Mouse (Mus musculus): Measurements from ENCODE around the gene Mrps26.
A peak's percentile ranks its signal among the peaks of the same experiment; 100 is the strongest.
"Not testable (repeated sequence)": the region's sequence is repeated elsewhere in the genome, so short reads cannot be mapped to it uniquely, and the experiment has no call there.

Gene Mrps26

DNA sequence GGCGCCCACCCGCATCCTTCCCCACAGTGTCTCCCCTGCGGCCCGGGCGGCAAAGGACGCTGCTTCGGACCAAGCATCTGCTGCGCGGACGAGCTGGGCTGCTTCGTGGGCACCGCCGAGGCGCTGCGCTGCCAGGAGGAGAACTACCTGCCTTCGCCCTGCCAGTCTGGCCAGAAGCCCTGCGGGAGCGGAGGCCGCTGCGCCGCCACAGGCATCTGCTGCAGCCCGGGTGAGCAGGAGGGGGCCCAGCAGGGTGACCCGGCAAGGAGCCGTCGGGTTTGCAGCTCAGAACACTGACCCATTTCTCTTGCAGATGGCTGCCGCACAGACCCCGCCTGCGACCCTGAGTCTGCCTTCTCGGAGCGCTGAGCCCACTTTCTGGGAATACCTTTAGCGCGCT is 13.0 kb downstream of the Mrps26 start:
- not testable (repeated sequence) for DNase-seq

DNA sequence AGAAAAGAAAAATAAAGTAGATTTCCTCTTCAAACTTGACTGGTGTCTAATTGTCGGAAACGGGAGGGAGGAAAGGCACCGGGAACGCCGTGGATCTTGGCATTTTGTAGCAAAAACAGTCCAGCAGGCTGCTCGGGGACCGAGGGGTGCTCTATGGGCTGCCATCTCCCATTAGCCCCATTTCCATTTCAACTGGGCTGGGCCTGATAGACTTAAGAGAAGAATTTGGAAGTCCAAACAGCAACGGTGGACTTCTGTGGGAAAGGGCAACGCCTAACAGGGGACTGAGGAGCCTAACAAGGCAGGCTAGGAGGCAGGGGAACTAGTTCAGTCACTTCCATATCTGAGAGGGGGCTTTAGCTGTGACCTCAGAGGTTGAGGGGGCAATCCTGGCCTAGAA is 13.5 kb downstream of the Mrps26 start:
- DNase-seq: no peak

DNA sequence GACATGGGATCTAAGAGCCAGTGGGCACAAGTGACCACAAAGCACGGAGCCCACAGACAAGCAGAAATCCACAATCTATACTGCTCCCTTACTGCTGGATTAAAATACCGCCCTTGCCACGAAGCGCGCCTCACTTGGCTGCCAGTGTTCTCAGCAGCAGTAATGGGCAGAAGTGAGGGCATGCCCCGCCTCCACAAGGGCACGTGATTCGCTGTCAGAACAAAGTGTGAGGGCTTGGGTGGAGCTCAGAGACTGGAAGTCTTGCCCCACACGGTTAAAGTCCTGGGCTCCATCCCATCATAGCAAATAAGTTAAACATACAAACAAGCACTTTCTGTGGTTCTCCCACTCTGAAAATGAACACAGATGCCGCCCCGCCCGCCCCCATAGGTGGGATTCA is 14.1 kb downstream of the Mrps26 start:
- DNase-seq: peak; percentile 63 to 65

DNA sequence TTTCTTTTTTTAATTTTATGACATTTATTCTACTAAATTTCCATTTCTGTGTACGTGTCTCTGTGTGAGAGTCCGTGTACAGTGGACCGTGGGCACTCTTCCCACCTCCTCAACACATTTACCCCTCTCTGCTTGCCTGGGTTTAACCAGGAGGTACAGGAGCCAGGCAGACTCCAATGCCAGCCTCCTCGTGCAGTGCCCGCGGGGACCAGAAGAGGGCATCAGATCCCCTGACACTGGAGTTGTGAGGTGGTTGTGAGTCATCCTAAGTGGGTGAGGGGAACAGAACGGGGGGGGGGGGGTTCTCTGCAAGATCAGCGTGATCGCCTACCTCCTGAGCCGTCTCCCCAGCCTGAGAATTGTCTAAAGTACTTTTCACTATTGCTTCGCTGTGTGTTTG is 14.6 kb downstream of the Mrps26 start:
- DNase-seq: peak; percentile 42 to 69

DNA sequence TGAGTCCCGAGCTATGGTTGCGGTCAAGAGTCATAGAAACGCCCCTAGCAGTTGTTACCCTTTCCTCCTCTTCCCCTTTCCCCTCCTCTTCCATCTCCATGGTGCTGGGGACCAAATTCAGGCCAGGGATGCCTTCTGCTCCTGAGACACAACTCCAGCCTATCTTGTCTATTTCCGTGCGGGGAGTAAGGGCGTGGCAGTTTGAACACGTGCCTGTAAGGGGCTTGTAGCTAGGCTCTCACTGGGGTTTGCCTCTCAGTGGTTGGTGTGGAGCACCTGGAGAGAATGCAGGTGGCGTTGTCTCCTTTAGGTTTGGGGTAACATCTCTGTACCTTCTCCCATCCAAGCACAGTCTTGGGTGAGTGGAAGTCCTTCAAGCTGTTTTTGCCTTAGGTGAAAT is 16.2 kb downstream of the Mrps26 start:
- DNase-seq: no peak

DNA sequence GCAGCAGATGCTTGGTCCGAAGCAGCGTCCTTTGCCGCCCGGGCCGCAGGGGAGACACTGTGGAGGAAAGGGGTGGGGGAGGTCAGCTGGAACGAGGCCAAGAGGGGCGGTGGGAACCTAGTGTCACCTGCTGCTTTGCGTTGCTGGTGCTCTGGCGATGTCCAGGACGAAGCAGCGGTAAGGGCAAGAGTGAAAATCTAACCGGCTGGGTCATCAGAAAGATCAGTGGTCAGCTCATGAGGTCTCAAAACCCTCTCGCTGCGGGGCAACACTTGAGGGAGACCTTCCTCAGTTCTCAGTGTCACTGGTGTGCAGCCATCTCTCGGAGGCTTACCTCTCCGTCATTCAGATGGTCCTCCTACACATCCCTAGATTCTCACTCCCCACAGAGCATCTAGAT is 17.7 kb downstream of the Mrps26 start:
- DNase-seq: no peak

DNA sequence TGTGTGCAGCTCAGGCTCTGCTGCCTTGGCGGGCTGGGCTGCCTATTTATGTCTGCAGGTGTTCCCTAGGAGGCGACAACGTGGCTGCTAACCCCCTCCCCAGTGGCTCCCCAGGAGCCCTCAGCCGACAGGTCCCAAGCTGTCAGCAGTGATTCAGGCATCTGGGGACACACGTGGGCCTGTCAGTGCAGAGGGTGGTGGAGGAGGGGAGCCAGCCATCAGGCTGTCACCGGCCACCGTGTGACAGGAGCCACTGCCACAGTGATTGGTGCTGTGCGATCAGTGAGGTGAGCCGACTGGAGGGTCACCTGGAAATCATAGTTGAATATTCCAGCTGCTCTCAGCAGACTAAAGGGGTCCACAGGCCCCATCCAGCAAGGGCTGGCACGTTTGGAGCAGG is 19.0 kb downstream of the Mrps26 start, which contains the start of gene Avp:
Avp (minus strand) TSS at position 3 of the 400 bp plus-strand sequence.
- DNase-seq: no peak

DNA sequence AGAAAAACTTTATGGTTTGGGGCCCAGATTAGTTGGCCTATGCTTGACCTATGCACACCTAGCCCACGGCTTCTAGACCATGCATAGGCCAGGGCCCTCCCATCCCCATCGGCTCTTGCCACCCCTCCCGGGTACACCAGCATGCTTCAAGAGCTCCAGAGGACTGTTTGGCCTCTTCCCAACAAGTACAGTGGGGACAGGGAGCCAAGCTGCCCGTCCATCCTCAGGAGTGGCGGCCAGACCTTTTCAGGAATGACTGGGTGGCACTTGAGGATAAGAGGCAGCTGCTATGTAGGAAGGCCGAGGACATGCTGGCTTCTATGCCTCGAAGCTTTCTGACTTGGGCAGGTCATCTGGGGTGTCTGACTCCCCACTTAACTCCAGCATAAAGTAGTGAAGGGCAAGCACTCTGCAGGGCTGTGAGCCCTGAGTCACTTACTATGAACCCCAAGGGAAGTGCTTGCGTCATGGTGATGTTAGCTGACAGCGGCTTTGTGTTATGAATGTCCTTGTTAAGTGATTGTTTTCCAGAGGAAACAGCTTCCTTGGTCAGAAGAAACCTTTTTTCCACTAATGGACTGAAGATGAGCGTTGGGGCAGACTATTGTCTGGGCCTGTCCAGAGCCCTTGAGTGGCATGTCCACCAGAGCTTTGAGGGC is 20.5 kb downstream of the Mrps26 start:
- peak in 1 of 2 experiments; percentile 66 for DNase-seq

DNA sequence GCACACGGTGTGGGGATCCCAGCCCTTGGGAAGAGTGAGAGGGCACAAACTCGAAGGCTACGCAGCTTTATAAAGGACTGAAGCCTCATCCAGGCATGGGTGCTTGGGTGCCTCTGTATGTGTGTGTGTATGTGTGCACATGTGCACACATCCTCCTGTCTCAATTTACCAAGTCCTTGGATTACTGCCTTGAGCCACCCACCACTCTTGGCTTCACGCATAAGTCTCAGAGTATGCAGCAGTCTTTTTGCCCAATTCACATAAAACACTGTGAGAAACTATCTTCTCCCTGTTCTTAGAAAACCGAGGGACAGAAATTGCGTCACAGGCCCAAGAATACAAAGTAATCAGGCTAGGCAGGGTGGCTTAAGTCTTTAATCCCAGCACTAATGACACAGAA is 22.5 kb downstream of the Mrps26 start:
- DNase-seq: no peak

DNA sequence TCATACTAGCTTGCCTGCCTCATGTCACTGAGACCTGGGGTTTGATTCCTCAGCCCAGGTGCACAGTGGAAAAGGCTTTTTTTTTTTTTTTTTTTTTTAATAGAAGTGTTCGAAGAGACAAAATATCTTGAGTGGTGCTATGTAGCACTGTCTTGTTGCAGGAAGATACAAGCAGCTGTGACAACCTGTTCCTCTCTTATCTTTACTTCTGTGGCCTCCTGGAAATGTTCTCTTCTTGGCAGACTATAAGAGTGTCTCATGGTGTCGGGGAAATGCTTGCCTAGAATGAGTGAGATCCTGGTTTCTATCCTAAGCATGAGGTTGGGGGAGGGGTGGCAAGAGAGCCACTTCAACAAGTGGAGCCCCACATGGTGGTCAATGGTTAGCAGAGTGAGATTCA is 24.8 kb downstream of the Mrps26 start:
- no peak for DNase-seq

DNA sequence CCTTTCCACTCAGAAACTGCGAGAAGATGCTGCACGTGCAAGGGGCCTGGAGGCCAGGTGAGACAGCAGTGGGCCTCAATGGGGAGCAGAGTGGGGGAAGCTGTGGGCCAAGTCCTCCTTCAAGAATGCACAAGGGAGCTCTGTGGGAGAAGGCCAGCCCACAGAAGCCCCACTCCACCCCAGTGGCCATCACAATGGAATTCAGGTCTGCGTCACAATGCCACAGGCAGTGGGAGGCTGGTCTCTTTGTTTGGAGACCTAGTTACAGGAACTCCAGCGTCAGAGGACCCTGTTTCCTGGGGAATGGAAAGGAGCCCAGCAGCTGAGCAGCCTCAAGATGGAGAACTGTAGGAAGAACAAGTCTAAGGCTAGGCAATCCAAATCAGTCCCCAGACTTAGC is 25.6 kb downstream of the Mrps26 start:
- peak in 1 of 2 experiments; percentile 23 for DNase-seq

DNA sequence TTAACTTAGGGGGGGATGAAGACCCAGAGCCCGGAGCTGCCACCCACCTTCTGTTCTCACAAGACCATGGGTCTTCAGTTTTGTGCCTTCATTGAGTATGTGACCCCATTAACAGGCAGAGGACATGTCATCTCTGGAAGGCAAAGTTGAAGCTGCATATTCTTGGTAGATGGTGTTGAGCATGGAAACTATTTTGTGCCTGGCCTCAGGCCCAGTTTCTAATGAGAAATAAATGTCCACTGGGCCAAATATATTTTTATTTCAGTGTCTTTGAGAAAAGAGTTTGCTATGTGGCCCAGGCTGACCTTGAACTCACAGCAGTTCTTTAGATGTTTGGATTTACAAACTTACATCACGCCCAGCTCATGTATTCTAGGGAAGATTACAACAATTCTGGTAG is 26.2 kb downstream of the Mrps26 start:
- DNase-seq: peak in 1 of 2 experiments; percentile 42

DNA sequence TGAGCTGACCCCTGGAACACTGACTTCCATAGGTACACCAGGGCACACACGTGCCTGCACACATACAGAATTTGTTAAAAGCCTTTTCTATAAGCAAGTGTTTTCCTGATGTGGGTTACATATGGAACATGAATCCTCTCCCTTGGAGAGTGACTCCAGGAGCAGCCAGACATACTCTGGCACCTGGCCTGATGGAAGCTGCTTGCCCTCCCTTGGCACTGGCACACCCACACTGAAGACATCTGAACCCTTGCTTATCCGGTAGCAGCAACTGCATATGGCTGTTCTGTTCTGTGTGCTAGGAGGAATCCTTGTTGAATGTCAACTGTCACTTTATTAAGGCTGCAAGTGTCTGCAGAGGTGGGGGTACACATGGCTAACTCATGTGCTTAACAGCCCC is 27.5 kb downstream of the Mrps26 start:
- DNase-seq: no peak

DNA sequence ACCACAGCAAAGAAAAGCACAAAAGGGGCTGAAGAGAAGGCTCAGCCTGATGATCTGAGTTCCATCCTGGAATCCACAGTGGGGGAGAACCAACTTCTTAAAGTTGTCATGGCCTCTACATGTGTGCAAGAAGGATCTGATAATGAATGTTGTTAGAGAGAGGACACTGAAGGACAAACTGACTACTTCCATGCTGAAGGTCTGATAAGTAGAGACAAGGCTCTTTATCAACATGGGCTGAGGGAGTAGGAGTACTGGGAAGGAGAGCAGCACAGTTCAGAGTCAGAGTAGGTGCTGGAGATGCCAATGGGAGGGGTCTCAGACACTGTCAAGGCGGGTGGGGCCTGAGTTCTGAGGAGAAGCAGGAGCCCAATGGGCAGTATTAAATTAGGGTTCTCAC is 32.1 kb downstream of the Mrps26 start:
- DNase-seq: no peak

DNA sequence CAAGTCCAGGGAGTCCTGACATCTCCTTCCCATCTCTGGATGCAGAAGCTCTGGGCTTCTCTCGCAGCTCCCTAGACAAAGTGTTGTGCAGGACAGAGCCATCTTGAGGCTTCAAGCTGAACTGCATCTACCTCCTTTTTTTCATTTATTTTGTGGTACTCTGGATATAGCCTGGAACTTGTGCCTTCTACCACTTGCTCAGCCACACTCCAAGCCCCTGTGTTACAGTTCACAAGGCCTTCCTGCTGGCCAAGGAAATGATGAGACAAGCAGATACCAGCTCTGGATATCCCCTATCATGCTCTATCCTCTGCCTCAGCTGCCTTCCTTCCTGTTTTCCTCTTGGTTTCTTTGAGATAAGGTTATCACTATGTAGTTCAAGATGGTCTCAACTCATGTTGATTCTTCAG is 34.1 kb downstream of the Mrps26 start:
- DNase-seq: peak in 1 of 2 experiments; percentile 35

DNA sequence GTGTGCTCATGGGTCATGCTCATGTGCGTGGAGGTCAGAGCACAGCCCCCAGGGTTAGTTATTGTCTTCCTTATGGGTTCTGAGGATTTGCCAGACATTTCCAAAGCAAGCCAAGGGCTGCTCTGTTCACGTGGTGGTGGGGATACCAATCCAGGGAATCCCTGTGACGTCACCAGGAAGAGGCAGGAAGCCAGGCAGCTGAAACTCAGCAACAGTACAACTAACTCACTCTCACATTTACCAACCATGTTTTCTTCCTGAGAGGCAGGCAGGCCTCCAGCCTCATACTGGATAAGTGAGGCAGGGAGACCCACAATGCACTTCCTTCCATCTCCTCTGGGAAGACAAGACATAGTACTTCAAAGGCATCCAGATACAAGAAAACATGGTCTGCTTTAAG is 34.9 kb downstream of the Mrps26 start:
- DNase-seq: no peak

DNA sequence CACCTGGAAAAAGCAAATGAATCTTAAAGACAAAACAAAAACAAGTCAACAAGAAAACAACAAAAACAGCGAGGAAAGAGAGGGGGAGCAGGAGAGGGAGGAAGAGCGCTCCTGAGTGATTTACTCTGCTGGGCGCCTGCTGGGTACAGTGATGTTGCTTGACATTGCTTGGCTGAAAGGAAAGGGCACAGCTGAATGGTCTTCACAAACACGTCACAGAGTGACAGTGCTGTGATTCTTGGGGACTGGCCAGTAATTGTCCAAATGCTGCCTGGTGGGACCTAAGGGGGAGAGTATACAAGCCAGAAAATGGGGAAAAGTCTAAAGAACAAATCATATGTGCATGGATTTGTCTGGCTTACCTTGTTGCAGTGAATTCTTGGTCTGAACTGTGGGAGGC is 38.7 kb downstream of the Mrps26 start:
- peak; percentile 45 to 75 for DNase-seq

DNA sequence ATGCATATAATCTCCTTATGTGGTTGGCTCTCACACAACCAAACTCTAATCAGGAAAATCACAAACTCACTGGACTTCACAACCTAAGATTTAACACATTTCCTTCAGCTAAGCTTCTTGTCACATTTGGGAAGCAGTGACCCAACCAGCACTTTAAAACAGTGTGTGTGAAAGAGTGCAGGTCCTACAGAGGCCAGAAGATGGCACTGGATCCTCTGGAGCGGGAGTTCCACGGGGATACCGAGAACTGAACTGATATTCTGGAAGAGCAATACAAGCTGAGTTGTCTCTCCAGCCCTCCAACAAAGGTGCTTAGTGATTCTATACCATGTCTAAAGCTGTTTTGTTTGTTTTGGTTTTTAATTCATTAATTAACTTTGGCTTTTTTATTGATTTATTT is 49.5 kb downstream of the Mrps26 start:
- peak in 1 of 2 experiments; percentile 32 for DNase-seq
